Mouse (Mus musculus): Measurements from ENCODE around the gene Iqcf4.
"Not testable (repeated sequence)": the region's sequence is repeated elsewhere in the genome, so short reads cannot be mapped to it uniquely, and the experiment has no call there.

Iqcf4 gene

DNA sequence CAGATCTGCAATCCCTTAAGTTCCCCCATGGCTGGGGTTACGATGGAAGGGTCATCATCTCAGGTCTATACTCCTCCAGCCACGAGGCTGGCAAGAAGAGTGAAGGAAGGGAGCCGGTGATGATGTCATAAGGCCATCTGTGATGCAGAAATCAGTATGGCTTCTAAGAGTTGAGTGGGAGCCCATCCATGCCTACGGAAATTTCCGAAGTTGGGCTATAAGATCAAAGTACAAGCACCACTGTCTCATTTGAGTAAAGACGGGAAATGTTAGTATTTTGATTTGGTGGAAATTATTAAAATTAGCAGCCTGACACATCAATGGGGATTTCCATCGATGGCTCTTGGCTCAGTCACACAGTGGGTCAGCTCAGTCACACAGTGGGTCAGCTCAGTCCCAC lies at the start of gene Iqcf4:
Iqcf4 (minus strand) TSS at position 101 of the 400 bp plus-strand sequence.
- DNase-seq (ENCODE audit: extremely low read depth, low read depth, low spot score): no peak

DNA sequence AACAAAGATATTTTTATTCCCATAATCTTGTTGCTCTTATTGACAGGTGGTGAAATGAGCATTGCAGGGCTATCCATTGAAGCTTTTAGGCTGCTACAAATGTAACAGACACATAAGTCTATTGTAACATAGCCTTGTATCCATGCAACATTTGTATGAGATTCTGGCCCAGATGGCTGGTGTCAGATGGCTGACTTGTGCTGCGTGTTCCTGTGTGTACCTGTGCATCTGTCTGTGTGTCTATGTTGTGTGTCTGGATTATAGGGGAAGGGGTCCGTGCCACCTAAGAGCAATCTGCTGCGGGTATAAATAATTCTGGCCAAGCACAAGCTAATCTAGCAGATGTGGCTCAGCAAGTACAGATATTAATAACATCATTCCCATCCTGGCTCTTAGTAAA lies 46.7 kb upstream of the Iqcf4 start:
- DNase-seq (ENCODE audit: extremely low read depth, low read depth, low spot score): no peak

DNA sequence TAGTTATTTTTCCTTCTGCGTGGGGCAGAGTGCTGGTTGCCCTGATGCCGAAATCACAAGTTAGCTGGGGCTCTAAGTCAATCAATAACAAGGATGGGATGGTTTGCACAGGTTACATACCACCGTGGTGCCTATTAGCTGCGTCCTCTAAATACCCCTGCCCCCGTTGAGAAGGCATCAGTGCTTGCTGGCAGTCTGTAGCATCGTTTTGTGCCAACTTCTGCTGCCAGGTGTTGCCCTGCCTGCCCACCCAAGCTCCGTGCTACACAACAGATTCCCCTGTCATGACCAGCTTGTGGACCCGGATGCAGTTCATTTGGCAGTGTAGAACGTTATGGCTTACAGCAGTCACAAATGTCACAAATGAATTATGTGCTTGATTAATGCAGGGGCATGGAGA lies 45.5 kb upstream of the Iqcf4 start:
- DNase-seq (ENCODE audit: extremely low read depth, low read depth, low spot score): no peak

DNA sequence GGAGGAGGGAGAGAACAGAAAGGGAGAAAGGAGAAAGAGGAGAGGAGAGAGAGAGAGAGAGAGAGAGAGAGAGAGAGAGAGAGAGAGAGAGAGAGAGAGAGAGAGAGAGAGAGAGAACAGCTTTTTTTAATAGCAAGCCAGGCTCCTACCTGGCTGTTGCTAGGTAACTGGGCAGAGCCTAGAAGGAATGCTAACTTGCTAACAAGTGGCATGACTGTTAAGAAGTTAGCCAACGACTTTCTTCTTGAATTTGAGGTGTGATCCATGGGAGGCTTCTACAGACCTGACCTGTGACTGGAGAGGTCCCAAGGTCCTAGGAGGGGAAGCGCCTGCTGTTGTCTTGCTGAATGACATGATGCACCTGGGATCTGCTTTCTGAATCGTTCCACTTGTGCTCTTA lies 43.8 kb upstream of the Iqcf4 start:
- no peak for DNase-seq (ENCODE audit: extremely low read depth, low read depth, low spot score)

DNA sequence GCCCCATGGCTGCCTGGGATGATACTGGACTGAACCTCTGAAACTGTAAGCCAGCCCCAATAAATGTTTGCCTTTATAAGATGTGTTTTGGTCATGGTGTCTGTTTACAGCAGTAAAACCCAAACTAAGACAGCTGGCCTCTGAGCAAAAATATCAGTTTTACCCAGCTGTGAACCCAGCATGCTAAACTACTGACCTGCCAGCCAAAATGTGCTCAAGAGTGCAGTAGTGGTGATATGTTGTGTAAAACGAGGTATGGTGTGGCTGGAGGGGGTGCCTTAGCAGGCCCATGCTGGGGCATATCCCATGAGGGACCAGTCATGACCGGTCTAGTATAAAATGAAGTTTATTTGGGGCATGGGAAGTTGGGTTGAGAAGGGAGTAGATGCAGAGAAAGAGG lies 43.2 kb upstream of the Iqcf4 start:
- DNase-seq (ENCODE audit: extremely low read depth, low read depth, low spot score): no peak

DNA sequence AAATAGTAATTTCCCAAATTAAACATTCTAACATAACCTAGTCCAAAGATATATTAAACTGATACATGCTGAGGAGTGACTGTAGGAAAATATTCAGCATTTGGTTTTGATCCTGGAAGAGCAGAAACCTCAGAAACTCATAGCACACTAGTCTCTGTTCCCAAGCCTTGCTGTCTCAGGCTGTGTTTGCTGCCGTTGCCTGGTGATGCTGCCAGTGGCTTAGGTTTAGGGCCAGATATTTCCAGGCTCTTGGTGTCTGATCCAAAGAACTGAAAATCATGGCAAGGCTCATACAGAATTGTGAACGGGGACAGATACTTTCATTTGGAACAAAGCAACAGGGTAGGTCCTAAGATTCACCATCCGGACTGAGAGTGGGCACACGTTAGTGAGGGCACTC lies 39.9 kb upstream of the Iqcf4 start:
- DNase-seq (ENCODE audit: extremely low read depth, low read depth, low spot score): no peak

DNA sequence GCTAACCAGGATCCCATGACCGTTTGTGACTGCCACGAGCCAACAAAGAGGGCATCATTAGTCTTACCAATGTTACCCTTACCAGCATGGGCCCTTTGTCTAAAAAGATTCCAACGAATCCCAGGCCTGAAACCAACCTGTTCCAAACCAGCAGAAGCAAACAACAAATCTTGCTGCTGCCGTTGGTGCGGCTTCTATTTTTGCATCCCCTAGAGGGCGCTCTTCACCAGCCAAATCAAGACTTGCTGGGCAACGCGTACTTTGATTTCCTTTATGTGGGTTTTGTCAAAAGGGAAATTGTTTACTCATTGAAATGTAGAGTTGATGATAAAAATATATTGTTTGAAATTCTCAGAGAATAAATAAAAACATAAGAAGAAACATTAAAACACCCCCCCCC lies 29.8 kb upstream of the Iqcf4 start:
- DNase-seq (ENCODE audit: extremely low read depth, low read depth, low spot score): no peak

DNA sequence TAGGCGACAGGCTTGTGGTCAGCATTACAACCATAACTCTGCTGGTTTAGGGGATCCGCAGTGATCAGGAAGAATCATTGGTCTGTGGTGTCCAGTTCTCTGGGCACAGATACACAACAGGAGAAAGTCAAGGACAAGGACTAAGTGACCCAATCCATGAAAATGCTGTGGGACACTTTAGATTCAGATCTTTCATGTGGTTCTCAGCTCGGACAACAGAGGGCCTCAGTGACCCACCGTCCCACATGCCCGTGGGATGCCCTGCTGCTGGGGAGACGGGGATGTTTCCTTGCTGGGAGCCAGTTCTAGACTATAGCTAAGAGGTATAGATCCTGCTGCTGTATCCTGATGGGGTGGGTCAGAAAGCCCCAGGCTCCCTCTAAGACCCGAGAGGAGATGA lies 27.7 kb upstream of the Iqcf4 start:
- DNase-seq (ENCODE audit: extremely low read depth, low read depth, low spot score): no peak

DNA sequence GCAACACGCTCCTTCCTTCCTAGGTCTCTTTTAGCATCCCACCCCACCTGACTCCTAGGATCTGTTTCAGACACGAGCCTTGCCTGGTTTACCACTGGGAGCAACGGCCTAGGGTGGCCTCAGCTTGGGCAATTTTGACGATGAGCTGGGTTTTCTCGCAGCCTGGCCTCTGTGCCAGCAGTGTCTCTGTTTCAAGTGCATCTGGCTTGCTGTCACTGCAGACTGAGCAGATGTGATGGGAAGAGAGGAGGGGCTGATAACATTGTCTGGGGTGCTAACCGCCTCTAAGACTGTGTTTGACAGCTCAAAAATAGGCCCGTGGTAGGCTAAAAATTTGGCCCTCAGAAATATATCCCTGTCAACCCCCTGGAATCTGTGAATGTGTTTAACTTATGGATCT lies 25.0 kb upstream of the Iqcf4 start:
- DNase-seq (ENCODE audit: extremely low read depth, low read depth, low spot score): no peak

DNA sequence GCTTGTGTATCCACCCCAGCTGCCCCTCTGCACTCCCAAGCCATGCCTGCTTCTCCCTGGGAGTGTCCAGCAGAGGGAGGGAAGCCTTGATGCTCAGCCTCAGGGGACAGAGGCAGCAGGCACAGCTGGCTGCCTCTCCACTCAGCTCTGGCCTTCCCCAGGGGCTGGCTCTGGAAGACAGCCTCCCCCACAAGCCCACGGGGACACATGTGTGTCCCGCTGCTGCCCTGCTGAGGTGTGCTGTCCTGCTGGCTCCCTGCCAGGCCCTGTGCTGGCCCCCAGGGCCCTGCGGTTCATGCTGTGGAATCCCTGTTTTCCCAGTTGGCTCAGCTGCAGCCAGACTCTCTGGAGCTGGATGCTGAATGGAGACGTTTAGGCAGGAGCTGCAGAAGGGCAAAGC lies 24.6 kb upstream of the Iqcf4 start:
- DNase-seq (ENCODE audit: extremely low read depth, low read depth, low spot score): not testable (repeated sequence)

DNA sequence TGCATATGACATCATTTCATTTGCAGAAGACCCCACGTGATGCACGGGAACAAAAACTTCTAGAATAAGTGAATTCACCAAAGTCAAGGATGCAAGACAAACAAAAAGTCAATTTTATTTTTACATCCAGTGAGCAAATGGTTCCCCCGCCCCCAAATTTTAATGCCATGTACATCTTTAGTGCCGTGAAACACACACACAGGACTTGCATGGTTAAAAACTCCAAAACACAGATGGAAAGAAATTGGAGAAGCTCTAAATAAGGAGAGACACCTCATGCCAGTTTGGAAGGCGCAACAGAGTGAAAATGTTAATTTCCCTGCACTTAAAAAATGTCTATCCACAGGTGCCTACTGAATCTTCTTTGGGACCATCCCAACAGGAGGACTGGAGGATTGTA lies 21.4 kb upstream of the Iqcf4 start:
- DNase-seq (ENCODE audit: extremely low read depth, low read depth, low spot score): no peak

DNA sequence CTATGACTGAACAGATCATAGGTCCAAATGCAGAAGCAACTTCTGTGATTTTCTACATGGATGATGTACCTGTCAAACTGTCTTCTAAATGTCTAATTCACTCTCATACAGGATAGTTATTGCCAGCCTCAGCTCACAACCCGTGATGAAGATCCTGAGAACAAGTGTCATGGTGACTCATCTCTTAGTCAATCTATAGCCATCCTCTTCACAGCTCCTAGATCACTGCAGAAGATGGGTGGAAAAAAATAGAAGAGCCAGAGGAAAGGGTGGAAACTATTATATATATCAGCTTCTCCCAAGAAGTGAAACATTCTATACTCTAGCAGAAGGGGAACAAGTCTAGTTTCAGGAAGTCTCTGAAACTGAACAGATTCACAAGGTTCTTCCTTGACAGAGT lies 11.8 kb upstream of the Iqcf4 start:
- no peak for DNase-seq (ENCODE audit: extremely low read depth, low read depth, low spot score)

DNA sequence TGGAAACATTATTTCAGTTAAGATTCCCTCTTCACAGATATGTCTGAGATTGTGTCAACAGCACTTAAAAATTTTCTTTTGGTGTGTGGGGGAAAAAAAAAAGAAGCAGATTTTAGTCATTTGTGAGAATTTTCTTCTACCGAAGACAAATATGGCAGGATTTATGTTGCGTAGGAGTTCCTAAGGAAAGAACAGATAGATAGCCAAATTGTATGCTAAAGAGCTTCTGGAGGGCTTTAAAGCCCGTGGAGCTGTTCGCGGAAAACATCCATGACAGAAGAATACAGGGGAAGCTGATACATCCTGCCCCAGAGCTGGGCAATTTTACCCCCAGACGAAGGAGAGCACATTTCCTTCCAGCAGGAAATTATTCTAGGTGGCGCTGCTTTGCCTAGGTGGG lies 9.2 kb upstream of the Iqcf4 start:
- no peak for DNase-seq (ENCODE audit: extremely low read depth, low read depth, low spot score)

DNA sequence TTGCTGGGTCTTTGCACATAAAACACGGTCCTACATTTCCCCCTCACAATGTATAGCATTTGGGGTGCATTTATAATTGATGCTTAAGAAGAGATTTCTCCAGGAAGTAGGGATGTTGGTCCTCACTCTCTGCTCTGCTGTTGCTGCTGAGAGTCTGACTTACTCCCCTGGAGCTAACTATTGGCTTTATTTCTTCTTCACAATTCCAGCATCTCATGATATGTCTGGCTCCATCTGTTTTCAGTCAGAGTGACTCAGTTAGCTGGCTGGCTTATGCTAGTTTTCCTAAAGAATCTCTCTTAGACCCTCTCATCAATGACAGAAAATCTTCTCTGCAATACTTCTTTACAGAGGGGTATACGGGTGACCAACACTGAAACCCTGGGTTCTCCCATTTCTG lies 5.3 kb upstream of the Iqcf4 start:
- DNase-seq (ENCODE audit: extremely low read depth, low read depth, low spot score): no peak

DNA sequence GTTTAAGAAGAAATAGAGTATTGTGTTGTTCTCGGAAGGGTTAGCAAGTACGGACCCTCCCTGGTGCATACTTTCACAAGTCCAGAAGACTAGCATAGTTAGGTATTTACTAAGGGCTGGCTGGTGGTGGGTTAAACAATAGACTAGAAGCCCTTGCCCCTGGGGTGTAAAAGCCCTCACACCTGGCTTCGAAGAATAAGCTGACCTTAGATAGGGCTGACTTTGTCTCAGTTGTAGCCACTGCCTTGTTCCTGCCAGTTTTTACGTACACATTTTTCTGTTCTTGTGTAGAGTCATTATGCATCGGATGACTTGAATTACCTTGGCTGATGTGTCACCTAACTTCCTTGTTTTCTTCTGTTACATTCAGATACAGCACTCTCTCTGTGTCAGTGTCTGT lies 2.6 kb upstream of the Iqcf4 start:
- DNase-seq (ENCODE audit: extremely low read depth, low read depth, low spot score): no peak

DNA sequence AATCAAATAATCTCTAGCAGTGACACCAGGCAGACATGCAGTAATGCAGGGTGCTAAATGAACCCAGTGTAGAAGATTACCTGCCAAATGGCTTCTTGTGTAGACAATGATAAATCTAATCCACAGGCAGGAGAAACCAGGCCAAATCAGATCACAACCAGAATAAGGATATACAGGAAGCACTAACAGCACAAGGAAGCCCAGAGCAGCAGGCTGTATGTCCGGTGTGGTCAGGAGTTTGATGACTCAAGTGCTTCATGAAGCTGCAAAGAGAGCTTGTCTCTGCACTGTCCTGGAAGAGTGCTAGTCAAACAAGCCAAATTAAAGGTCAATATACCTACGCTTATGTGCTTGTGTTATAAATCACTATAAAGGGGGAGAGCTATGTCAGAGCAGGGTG lies 1.4 kb upstream of the Iqcf4 start:
- no peak for DNase-seq (ENCODE audit: extremely low read depth, low read depth, low spot score)

DNA sequence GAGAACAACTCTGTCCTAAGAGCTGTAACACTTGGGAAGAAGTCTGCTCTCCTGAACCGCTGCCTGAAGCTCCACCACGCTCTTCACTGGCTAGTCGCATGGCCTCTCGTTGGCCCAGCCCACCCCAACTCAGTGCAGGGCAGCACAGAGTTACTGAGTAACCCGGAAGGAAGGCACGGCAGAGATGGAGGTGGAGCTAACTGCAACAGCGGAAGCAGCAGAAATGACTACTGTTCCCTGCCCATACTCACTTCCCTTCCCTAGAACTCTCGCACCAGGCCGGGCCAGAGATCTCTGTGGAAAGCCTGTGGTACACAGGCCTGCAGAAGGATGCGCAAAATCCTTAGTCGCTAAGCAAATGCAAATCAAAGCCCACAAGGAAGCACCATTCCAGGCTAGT lies 4.4 kb downstream of the Iqcf4 start:
- DNase-seq (ENCODE audit: extremely low read depth, low read depth, low spot score): no peak

DNA sequence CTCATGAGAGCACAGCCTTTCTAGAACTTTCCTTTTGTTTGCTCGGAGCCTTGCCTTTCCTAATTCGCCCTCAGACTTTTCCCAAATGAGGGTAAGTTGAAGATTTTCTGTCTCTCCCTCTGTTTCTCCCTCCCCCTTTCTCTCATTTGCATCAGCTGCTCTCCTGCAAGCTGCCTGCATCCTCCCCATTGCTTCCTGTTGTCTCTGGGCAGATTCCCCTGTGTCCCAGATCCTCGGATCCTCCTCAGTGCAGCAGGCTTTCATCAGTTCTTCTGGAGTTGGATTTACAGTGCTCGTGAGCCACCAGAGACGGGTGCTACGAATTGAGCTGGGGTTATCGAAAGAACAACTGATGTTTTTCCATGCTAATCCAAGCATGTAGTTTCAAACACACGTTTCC lies 6.8 kb downstream of the Iqcf4 start:
- DNase-seq (ENCODE audit: extremely low read depth, low read depth, low spot score): no peak

DNA sequence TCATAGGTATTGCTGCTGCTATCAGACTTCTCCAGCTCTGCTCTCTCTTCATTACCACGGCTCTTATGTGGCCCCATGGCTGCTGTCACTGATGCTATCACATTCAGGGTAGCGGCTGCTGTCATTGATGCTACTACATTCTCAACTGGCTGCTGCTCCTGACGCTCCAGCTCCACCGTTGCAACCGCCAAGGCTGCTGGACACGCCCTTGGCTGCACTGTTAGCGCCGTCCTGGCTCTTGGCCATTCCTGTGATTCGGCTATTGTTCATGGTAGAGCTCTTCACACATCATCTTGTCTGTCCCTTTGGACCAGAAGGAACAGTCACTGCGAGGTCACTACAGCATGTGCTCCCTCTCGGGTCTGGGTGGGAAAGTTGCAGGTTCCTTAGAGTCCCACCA lies 8.5 kb downstream of the Iqcf4 start:
- DNase-seq (ENCODE audit: extremely low read depth, low read depth, low spot score): no peak

DNA sequence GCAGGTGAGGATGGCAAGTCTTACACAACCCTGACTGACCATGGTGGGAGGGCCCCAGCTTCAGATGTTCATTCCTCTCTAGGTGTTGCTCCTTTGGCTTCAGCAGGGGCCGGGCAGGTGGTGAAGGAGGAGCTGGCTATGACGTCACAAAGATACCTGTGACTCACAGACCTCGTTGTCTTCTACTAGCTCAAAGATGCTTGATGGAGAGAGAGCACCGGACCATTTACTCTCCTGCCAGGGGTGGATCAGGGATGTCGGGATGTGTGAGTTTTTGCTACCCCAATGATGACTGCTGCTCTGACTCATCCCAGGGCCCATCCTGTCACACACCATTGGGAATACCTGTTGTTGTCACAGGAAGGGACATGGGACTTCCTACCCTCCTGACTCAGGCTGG lies 9.3 kb downstream of the Iqcf4 start, which contains the start of gene Iqcf3:
Iqcf3 (minus strand) TSS at position 101 of the 400 bp plus-strand sequence.
- no peak for DNase-seq (ENCODE audit: extremely low read depth, low read depth, low spot score)

DNA sequence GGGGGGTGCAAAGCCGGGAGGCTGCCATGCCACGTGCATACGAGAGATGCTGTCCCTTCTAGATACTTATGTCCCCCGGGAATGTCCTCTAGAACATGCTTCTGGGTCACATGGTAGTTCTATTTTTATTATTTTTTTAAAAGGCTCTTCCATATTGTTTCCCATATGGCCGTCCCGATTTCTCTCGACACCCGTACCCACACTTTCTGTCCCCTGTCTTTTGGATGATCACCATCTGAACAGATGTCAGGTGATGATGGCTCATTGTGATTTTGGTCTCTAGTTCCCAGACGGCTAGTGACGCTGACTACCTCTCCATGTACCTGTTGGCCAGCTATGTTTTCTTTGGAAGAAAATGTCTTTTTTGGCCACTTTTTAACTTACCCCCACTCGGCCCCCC lies 35.8 kb downstream of the Iqcf4 start:
- DNase-seq (ENCODE audit: extremely low read depth, low read depth, low spot score): no peak

DNA sequence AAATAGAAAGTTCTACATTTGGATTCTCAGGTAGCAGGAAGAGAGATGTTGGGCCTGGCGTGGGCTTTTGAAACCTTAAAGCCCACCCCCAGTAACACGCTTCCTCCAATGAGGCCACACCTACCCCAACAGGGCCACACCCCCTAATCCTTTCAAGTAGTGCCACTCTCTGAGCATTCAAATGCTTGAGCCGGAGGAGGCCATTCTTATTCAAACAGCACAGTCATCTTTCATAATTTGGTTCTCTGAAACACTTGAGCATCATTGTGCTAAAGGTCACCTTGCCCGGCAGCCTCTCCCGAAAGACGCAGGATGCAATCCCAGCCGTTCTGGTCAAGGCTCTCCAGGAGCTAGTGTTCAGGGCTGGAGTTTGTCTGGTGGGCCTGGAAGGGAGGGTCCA lies 36.5 kb downstream of the Iqcf4 start:
- no peak for DNase-seq (ENCODE audit: extremely low read depth, low read depth, low spot score)

DNA sequence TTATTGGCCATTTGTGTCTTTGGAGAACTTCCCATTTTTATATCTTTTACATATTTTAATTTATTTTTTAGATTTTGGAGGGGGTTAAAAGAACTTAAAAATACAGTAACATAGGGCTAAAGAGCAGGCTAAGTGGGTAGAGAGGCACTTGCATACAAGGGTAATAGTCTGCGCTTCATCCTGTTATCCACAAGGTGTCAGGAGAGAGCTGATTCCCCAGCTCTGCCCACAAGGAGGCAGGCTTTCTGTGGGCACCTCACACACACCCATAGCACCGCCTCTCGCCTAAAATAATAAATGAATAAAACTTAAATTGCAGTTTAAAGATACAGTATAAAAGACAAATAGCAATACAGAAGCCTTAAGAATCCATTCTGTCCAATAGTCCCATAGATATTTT lies 39.0 kb downstream of the Iqcf4 start:
- DNase-seq (ENCODE audit: extremely low read depth, low read depth, low spot score): no peak

DNA sequence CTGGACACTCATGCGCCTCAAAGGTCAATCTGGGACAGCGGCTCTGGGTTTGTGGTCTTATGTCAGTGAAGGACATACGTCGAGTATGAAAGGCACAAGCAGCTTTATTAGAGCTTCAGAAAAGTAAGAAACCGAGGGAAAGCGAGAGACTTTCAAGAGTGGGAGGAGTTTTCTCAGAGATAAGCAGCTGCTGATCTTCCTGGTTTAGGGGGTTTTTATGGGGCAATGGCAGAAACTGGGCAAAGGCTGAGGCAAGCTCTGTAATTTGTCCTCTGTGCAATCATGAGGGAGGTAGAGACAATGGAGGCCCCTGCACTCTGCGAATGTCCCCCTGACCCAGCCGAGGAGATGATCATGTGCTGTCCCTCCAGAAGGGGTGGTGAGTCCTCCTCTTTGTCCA lies 50.9 kb downstream of the Iqcf4 start:
- DNase-seq (ENCODE audit: extremely low read depth, low read depth, low spot score): no peak
